Mouse (Mus musculus) 3T3-L1 (cell line): Measurements from ENCODE around the gene Stx12.
"Not testable (repeated sequence)": the region's sequence is repeated elsewhere in the genome, so short reads cannot be mapped to it uniquely, and the experiment has no call there.

Experiments used
- DNase-seq: peaks from one replicate; pipeline ENCODE4 v3.0.0-alpha.2; 2015; ENCODE audit warnings: low read depth, low spot score

The Stx12 gene

GRCm38 (mm10) chr4:132884064-132884843 lies at the start of gene Stx12:
Stx12 (minus strand) TSS chr4:132884509.
- peak; percentile 85 for DNase-seq

GRCm38 (mm10) chr4:132932752-132933404 lies 48.6 kb upstream of the Stx12 start:
- no peak for DNase-seq

- DNase-seq = peak; percentile 81
These were observed 46.5 kb upstream of the Stx12 start for GRCm38 (mm10) chr4:132930784-132931183.

GRCm38 (mm10) chr4:132926520-132926919 lies 42.2 kb upstream of the Stx12 start:
- peak; percentile 17 for DNase-seq

GRCm38 (mm10) chr4:132922558-132923008 lies 38.3 kb upstream of the Stx12 start, which contains the start of gene Fam76a:
Fam76a (minus strand) TSS chr4:132922558.
- peak; percentile 99 for DNase-seq

- peak; percentile 47 for DNase-seq
These were observed 37.8 kb upstream of the Stx12 start for GRCm38 (mm10) chr4:132922061-132922530.

- no peak for DNase-seq
These were observed 37.2 kb upstream of the Stx12 start for GRCm38 (mm10) chr4:132921488-132921887.

- peak; percentile 62 for DNase-seq
These were observed 35.9 kb upstream of the Stx12 start for GRCm38 (mm10) chr4:132920171-132920570.

GRCm38 (mm10) chr4:132918493-132918892 lies 34.2 kb upstream of the Stx12 start:
- DNase-seq = not testable (repeated sequence)

GRCm38 (mm10) chr4:132912156-132912555 lies 27.8 kb upstream of the Stx12 start:
- DNase-seq = no peak

GRCm38 (mm10) chr4:132905843-132906360 lies 21.6 kb upstream of the Stx12 start:
- no peak for DNase-seq

- no peak for DNase-seq
These were observed 20.5 kb upstream of the Stx12 start for GRCm38 (mm10) chr4:132904765-132905309.

GRCm38 (mm10) chr4:132904071-132904470 lies 19.8 kb upstream of the Stx12 start:
- DNase-seq = no peak

- no peak for DNase-seq
These were observed 13.9 kb upstream of the Stx12 start for GRCm38 (mm10) chr4:132898197-132898596.

- no peak for DNase-seq
These were observed 10.1 kb upstream of the Stx12 start for GRCm38 (mm10) chr4:132894402-132894801.

- no peak for DNase-seq
These were observed 600 bp upstream of the Stx12 start for GRCm38 (mm10) chr4:132884844-132885374.

GRCm38 (mm10) chr4:132883561-132884063 lies 697 bp downstream of the Stx12 start:
- DNase-seq = peak; percentile 33

- DNase-seq = no peak
These were observed 9.8 kb downstream of the Stx12 start for GRCm38 (mm10) chr4:132874363-132875097.

GRCm38 (mm10) chr4:132873481-132874362 lies 10.6 kb downstream of the Stx12 start:
- no peak for DNase-seq

- no peak for DNase-seq
These were observed 13.2 kb downstream of the Stx12 start for GRCm38 (mm10) chr4:132871116-132871515.
